Mouse (Mus musculus): ENCODE data around the gene Ranbp3l. TPM values are rescaled to one million over a fixed set of nuclear protein-coding genes. Genes with fewer than 3 reads are reported as not detected.

The Ranbp3l gene
- total RNA-seq, 2 experiments from 2014 or later = not detected

GRCm38 (mm10) chr15:9090662-9091061 is 122.9 kb downstream of the Ranbp3l start:
- intact Hi-C loops (cut with DNase I) = no loop called here
- DNase-seq = no peak

- intact Hi-C loops (cut with DNase I) = no loop called here
- no peak for DNase-seq
Observed at GRCm38 (mm10) chr15:9093598-9094365, 126.0 kb downstream of the Ranbp3l start.

GRCm38 (mm10) chr15:9094366-9094750 is 126.6 kb downstream of the Ranbp3l start:
- peak; percentile 22 to 25 for DNase-seq

GRCm38 (mm10) chr15:9096865-9097264 is 129.1 kb downstream of the Ranbp3l start:
- intact Hi-C loops (cut with DNase I) = no loop called here

More at GRCm38 (mm10) chr15:9094366-9094750, 126.6 kb downstream of the Ranbp3l start:
- intact Hi-C loops (cut with DNase I) = no loop called here

GRCm38 (mm10) chr15:9100446-9101077 is 132.8 kb downstream of the Ranbp3l start:
- no peak for DNase-seq
- intact Hi-C loops (cut with DNase I) = no loop called here

More at GRCm38 (mm10) chr15:9096865-9097264, 129.1 kb downstream of the Ranbp3l start:
- DNase-seq = no peak

GRCm38 (mm10) chr15:9106303-9107074 is 138.7 kb downstream of the Ranbp3l start:
- no peak for DNase-seq
- intact Hi-C loops (cut with DNase I) = no loop called here

GRCm38 (mm10) chr15:9110526-9111347 is 143.0 kb downstream of the Ranbp3l start:
- DNase-seq = no peak
- intact Hi-C loops (cut with DNase I) = no loop called here

GRCm38 (mm10) chr15:9111648-9112047 is 143.9 kb downstream of the Ranbp3l start:
- no peak for DNase-seq
- intact Hi-C loops (cut with DNase I) = no loop called here

- intact Hi-C loops (cut with DNase I) = no loop called here
- no peak for DNase-seq
Observed at GRCm38 (mm10) chr15:9113556-9113955, 145.8 kb downstream of the Ranbp3l start.

GRCm38 (mm10) chr15:9114131-9114530 is 146.4 kb downstream of the Ranbp3l start:
- no peak for DNase-seq
- intact Hi-C loops (cut with DNase I) = no loop called here

GRCm38 (mm10) chr15:9114599-9114998 is 146.8 kb downstream of the Ranbp3l start:
- no peak for DNase-seq
- intact Hi-C loops (cut with DNase I) = no loop called here

Other genes starting within 250 kb of the Ranbp3l start
- gene Nadk2, start 103.3 kb downstream of the Ranbp3l start, total RNA-seq (2021) = 10 to 100 TPM; 43.1 to 44.1 TPM
- 10 to 100 TPM; 11.5 to 12.3 TPM for gene Lmbrd2, start 172.6 kb downstream of the Ranbp3l start, total RNA-seq (2021)
- 1 to 10 TPM; 1.5 to 2.3 TPM for gene Skp2, start 187.5 kb downstream of the Ranbp3l start, total RNA-seq (2021)